Comparison of ENCODE assay signal across 15 mouse cellular contexts in genomic region chrX:166167923-166168322, GRCm38 (mm10).
"Had no signal": no experiment of that assay in that cellular context is flagged by ENCODE, and none has a peak within 500 bp of the region (broad histone marks: within the 10 kb centered on the region; RNA-seq: fewer than 3 reads in every experiment).

No protein-coding gene starts in this region.

- H3K4me2 ChIP-seq: intestine, embryonic 15.5 days; kidney, embryonic 15.5 days; limb, embryonic 12.5 days; limb, embryonic 15.5 days; lung, embryonic 14.5 days; midbrain, embryonic 13.5 days; neural tube, embryonic 13.5 days had no signal

- H3K4me3 ChIP-seq: intestine, embryonic 15.5 days; kidney, embryonic 15.5 days; left cerebral cortex, adult 2 months; limb, embryonic 12.5 days; limb, embryonic 15.5 days; midbrain, embryonic 13.5 days; myocyte; neural tube, embryonic 13.5 days had no signal

- H3K27me3 ChIP-seq: intestine, embryonic 15.5 days had no signal

- H3K9me3 ChIP-seq: intestine, embryonic 15.5 days; kidney, embryonic 15.5 days; limb, embryonic 12.5 days; limb, embryonic 15.5 days; midbrain, embryonic 13.5 days; neural tube, embryonic 13.5 days had no signal

- H3K9ac ChIP-seq: intestine, embryonic 15.5 days; kidney, embryonic 15.5 days; limb, embryonic 12.5 days; limb, embryonic 15.5 days; lung, embryonic 14.5 days; midbrain, embryonic 13.5 days; neural tube, embryonic 13.5 days had no signal

- H3K36me3 ChIP-seq: intestine, embryonic 15.5 days; kidney, embryonic 15.5 days; limb, embryonic 12.5 days; limb, embryonic 15.5 days; midbrain, embryonic 13.5 days; neural tube, embryonic 13.5 days had no signal

- H3K27ac ChIP-seq: intestine, embryonic 15.5 days; kidney, embryonic 15.5 days; left cerebral cortex, adult 2 months; limb, embryonic 12.5 days; limb, embryonic 15.5 days; macrophage; midbrain, embryonic 13.5 days; neural tube, embryonic 13.5 days had no signal

- ATAC-seq: intestine, embryonic 15.5 days; lung, postnatal 0 days; midbrain, embryonic 13.5 days; midbrain, embryonic 16.5 days had no signal

- DNase-seq: kidney, adult 11 months; layer of hippocampus, postnatal 36 days; left cerebral cortex, postnatal 4 days had no signal

- H3K4me1 ChIP-seq: intestine, embryonic 15.5 days; limb, embryonic 12.5 days; limb, embryonic 15.5 days had no signal
